Mouse (Mus musculus) heart, embryonic 16.5 days (tissue): Measurements from ENCODE around the gene Rgl3. TPM values are rescaled to one million over a fixed set of nuclear protein-coding genes. Genes with fewer than 3 reads are reported as not detected.

Source experiments
- ATAC-seq: fragments of 200-750 bp; cut with Nextera tagmentation; replicated peaks from 2 replicates; pipeline ENCODE4 v1.8.0; 2017; ENCODE audit warnings: moderate number of reproducible peaks; ENCODE audit not compliant: insufficient read depth, low FRiP score; ENCODE audit errors: extremely low read depth
- H3K27ac ChIP-seq: fragments of 300-500 bp; sonication (generic); 2 replicates; pipeline ENCODE4 v1.5.1; 2014; ENCODE audit warnings: mild to moderate bottlenecking, low read length, control low read depth, moderate library complexity
- H3K27me3 ChIP-seq: fragments of 300-500 bp; sonication (generic); 2 replicates; pipeline ENCODE4 v1.6.1; 2014; ENCODE audit warnings: low read length, mixed read lengths; ENCODE audit not compliant: control insufficient read depth, insufficient read depth
- H3K36me3 ChIP-seq: fragments of 300-500 bp; sonication (generic); 2 replicates; pipeline ENCODE4 v1.6.1; 2014; ENCODE audit not compliant: control insufficient read depth, insufficient read depth
- H3K4me1 ChIP-seq: fragments of 300-500 bp; sonication (generic); 2 replicates; pipeline ENCODE4 v1.6.1; 2014; ENCODE audit warnings: low read length, mixed read lengths; ENCODE audit not compliant: control insufficient read depth, insufficient read depth
- H3K4me2 ChIP-seq: fragments of 300-500 bp; sonication (generic); 2 replicates; pipeline ENCODE4 v1.6.1; 2014; ENCODE audit warnings: low read depth, mild to moderate bottlenecking, control low read depth, low read length
- H3K4me3 ChIP-seq: fragments of 300-500 bp; sonication (generic); 2 replicates; pipeline ENCODE4 v1.5.1; 2014; ENCODE audit warnings: mild to moderate bottlenecking, control low read depth, low read length
- H3K9ac ChIP-seq: fragments of 300-500 bp; sonication (generic); 2 replicates; pipeline ENCODE4 v1.6.1; 2014; ENCODE audit warnings: low read length, control low read depth
- H3K9me3 ChIP-seq: fragments of 300-500 bp; sonication (generic); replicated peaks from 2 replicates; pipeline ENCODE4 v1.6.1; 2016; ENCODE audit warnings: low read length; ENCODE audit not compliant: control insufficient read depth
- WGBS: fragments of 180-500 bp; shearing (Covaris S2); extraction: QIAGEN DNeasy Blood & Tissue Kit; methylation state at CpG from one replicate; pipeline ENCODE4 v1.1.7; 2014; 5-methylcytosine and 5-hydroxymethylcytosine counted together
- polyA plus RNA-seq: library from polyadenylated mRNA; unstranded; fragments of >200 nt; fragmentation: Nextera tagmentation; extraction: Ambion mirVana; gene quantifications from 2 replicates; pipeline ENCODE4 v1.2.1, GENCODE M21; 2015

The Rgl3 gene
- polyA plus RNA-seq, 1 experiment from 2014 or later: 2.6 TPM

GRCm38 (mm10) chr9:21958372-21958771 is 30.9 kb downstream of the Rgl3 start:
- Histone ChIP-seq H3K27ac (no peak overlapping the region), H3K4me3 (no peak overlapping the region), H3K36me3 (no peaks in the 10 kb centered on the region), H3K27me3 (peaks cover 24% of the 10 kb centered on the region), H3K4me1 (peaks cover 28% of the 10 kb centered on the region), H3K9me3 (no peaks in the 10 kb centered on the region), H3K9ac (no peak overlapping the region), H3K4me2 (no peak overlapping the region)
- 70% methylated on average over 5 of the region's 5 CpGs for WGBS
- no peak for ATAC-seq

GRCm38 (mm10) chr9:21955570-21956281 is 33.5 kb downstream of the Rgl3 start, which contains the start of gene Swsap1:
Gene Swsap1, plus strand, starts transcription at chr9:21955755.
- H3K9ac ChIP-seq: peak within 1 kb of the TSS; percentile 87
- peak within 1 kb of the TSS; percentile 79 for H3K4me2 ChIP-seq
- H3K9me3 ChIP-seq: no peaks in the 10 kb centered on the region
- peak within 1 kb of the TSS; percentile 92 for H3K27ac ChIP-seq
- peaks cover 9% of the 10 kb centered on the region for H3K27me3 ChIP-seq
- no peaks in the 10 kb centered on the region for H3K36me3 ChIP-seq
- ATAC-seq: peak; percentile 97
- H3K4me3 ChIP-seq: peak within 1 kb of the TSS; percentile 78
- H3K4me1 ChIP-seq: peaks cover 6% of the 10 kb centered on the region
- under 1% methylated on average over 54 of the region's 54 CpGs for WGBS

- 2% methylated on average over 18 of the region's 18 CpGs for WGBS
- Histone ChIP-seq H3K9ac (peak overlapping the region; percentile 87), H3K4me2 (peak overlapping the region; percentile 69), H3K36me3 (no peaks in the 10 kb centered on the region), H3K4me1 (peaks cover 4% of the 10 kb centered on the region), H3K27ac (peak overlapping the region; percentile 92), H3K27me3 (peaks cover 5% of the 10 kb centered on the region), H3K4me3 (peak overlapping the region; percentile 78), H3K9me3 (no peaks in the 10 kb centered on the region)
- peak; percentile 56 for ATAC-seq
Observed at GRCm38 (mm10) chr9:21955225-21955569, 34.0 kb downstream of the Rgl3 start.

GRCm38 (mm10) chr9:21954635-21955034 is 34.6 kb downstream of the Rgl3 start:
- WGBS: 75% methylated on average over 3 of the region's 3 CpGs
- H3K9me3 ChIP-seq: no peaks in the 10 kb centered on the region
- no peak overlapping the region for H3K27ac ChIP-seq
- no peaks in the 10 kb centered on the region for H3K36me3 ChIP-seq
- H3K27me3 ChIP-seq: 0 out of 2 replicates have a peak, but pooled peaks cover 2% of the 10 kb centered on the region
- H3K4me3 ChIP-seq: no peak overlapping the region
- no peak for ATAC-seq
- no peak overlapping the region for H3K9ac ChIP-seq
- H3K4me1 ChIP-seq: peaks cover 4% of the 10 kb centered on the region
- 0 out of 2 replicates have a peak overlapping the region, but pooled peaks have one; percentile 69 for H3K4me2 ChIP-seq

- 10% methylated on average over 3 of the region's 3 CpGs for WGBS
- Histone ChIP-seq H3K4me2 (no peak overlapping the region), H3K4me1 (peaks cover 4% of the 10 kb centered on the region), H3K9ac (no peak overlapping the region), H3K4me3 (no peak overlapping the region), H3K27me3 (no peaks in the 10 kb centered on the region; the same call in 1 of the 2 replicates), H3K36me3 (no peaks in the 10 kb centered on the region), H3K9me3 (no peaks in the 10 kb centered on the region), H3K27ac (no peak overlapping the region)
- no peak for ATAC-seq
Observed at GRCm38 (mm10) chr9:21953600-21953999, 35.6 kb downstream of the Rgl3 start.

GRCm38 (mm10) chr9:21951977-21952376 is 37.3 kb downstream of the Rgl3 start:
- no peak overlapping the region for H3K4me3 ChIP-seq
- H3K27me3 ChIP-seq: peaks cover 9% of the 10 kb centered on the region
- no peak overlapping the region for H3K27ac ChIP-seq
- no peak overlapping the region for H3K4me2 ChIP-seq
- peaks cover 4% of the 10 kb centered on the region for H3K4me1 ChIP-seq
- H3K36me3 ChIP-seq: no peaks in the 10 kb centered on the region
- no peaks in the 10 kb centered on the region for H3K9me3 ChIP-seq
- 61% methylated on average over 3 of the region's 3 CpGs for WGBS
- ATAC-seq: no peak
- no peak overlapping the region for H3K9ac ChIP-seq

- H3K27ac ChIP-seq: no peak overlapping the region
- H3K4me2 ChIP-seq: no peak overlapping the region
- 14% methylated on average over 11 of the region's 11 CpGs for WGBS
Observed at GRCm38 (mm10) chr9:21950322-21950721, 38.9 kb downstream of the Rgl3 start.

GRCm38 (mm10) chr9:21948790-21949189 is 40.5 kb downstream of the Rgl3 start:
- H3K4me3 ChIP-seq: no peak overlapping the region
- H3K4me1 ChIP-seq: no peaks in the 10 kb centered on the region
- no peaks in the 10 kb centered on the region for H3K36me3 ChIP-seq
- ATAC-seq: no peak
- no peak overlapping the region for H3K27ac ChIP-seq
- no peak overlapping the region for H3K9ac ChIP-seq
- H3K4me2 ChIP-seq: no peak overlapping the region
- H3K27me3 ChIP-seq: peaks cover 15% of the 10 kb centered on the region
- no peaks in the 10 kb centered on the region for H3K9me3 ChIP-seq
- WGBS: 60% methylated on average over 6 of the region's 6 CpGs

More at GRCm38 (mm10) chr9:21950322-21950721, 38.9 kb downstream of the Rgl3 start:
- no peaks in the 10 kb centered on the region for H3K4me1 ChIP-seq
- H3K27me3 ChIP-seq: peaks cover 12% of the 10 kb centered on the region
- no peaks in the 10 kb centered on the region for H3K9me3 ChIP-seq
- no peaks in the 10 kb centered on the region for H3K36me3 ChIP-seq
- H3K4me3 ChIP-seq: no peak overlapping the region
- no peak for ATAC-seq
- no peak overlapping the region for H3K9ac ChIP-seq

- H3K27me3 ChIP-seq: peaks cover 15% of the 10 kb centered on the region
- no peak for ATAC-seq
- H3K36me3 ChIP-seq: no peaks in the 10 kb centered on the region
- no peak overlapping the region for H3K4me2 ChIP-seq
- H3K4me3 ChIP-seq: no peak overlapping the region
- H3K4me1 ChIP-seq: no peaks in the 10 kb centered on the region
- H3K9me3 ChIP-seq: no peaks in the 10 kb centered on the region
- H3K27ac ChIP-seq: no peak overlapping the region
- H3K9ac ChIP-seq: no peak overlapping the region
- WGBS: 47% methylated on average over 8 of the region's 8 CpGs
Observed at GRCm38 (mm10) chr9:21948146-21948545, 41.1 kb downstream of the Rgl3 start.
